Mouse (Mus musculus): ENCODE data around the gene Serpine1. TPM values are rescaled to one million over a fixed set of nuclear protein-coding genes. Genes with fewer than 3 reads are reported as not detected.
A peak's percentile ranks its signal among the peaks of the same experiment; 100 is the strongest.

Gene Serpine1
- polyA plus RNA-seq, 1 experiment from 2014 or later = 0.14 TPM

DNA sequence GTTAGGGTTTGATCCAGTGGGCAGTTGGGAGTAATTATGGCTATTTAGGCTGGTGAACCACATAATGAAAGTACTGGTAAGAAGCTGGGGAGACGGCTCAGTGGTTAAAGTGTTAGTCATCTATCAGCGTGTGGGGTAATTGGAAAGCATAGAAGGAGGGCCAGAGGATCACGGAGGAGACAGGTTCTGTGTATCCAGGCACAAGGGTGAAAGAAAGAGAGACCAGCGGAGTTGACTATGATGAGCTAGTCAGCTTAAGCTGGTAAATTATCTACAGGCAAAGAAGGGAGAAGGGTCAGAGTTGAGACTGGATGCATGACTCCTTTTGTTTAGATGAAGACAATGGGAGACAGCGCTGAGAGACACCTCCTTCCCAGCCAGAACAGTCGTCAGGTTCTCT is 20.9 kb downstream of the Serpine1 start:
- Histone ChIP-seq H3K4me3 (ENCODE audit: low read length) (no peak overlapping the region), H3K27me3 (replicated peaks; ENCODE audit: control insufficient read depth, insufficient read depth, low read length) (no peaks in the 10 kb centered on the region), H3K36me3 (ENCODE audit: control insufficient read depth, insufficient read depth, low read length) (no peaks in the 10 kb centered on the region), H3K9me3 (ENCODE audit: control insufficient read depth, low read length) (no peaks in the 10 kb centered on the region), H3K27ac (ENCODE audit: low read depth, low read length) (no peak overlapping the region), H3K4me1 (ENCODE audit: control insufficient read depth, insufficient read depth, low read depth, low read length) (peaks cover 4% of the 10 kb centered on the region), H3K4me2 (ENCODE audit: low read length) (no peak overlapping the region), H3K9ac (ENCODE audit: low read depth, low read length) (no peak overlapping the region)
- WGBS = 48% methylated on average over 6 of the region's 6 CpGs
- no peak for ATAC-seq

GRCm38 (mm10) chr5:137046991-137047390 is 25.1 kb downstream of the Serpine1 start:
- H3K27ac ChIP-seq (ENCODE audit: low read depth, low read length) = no peak overlapping the region; the same call in 1 of the 2 replicates
- H3K27me3 ChIP-seq (replicated peaks; ENCODE audit: control insufficient read depth, insufficient read depth, low read length) = no peaks in the 10 kb centered on the region

DNA sequence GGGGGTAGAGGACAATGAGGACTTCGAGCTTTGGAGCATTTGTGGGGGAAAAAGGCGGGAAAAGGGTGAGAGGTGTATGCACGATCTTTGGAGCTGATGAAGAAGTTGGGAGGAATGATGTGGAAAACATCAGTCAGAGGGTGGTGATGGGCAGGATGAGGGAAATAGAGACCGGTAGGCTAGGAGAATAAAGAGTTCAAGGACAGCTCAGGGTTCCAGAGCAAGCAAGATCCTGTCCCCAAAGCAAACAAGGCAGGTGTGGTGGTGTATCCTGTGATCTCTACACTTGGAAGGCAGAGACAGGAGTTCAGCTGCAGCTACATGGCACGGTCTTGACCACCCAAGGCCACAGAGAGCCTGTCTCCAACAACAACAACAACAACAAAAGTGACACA is 25.7 kb downstream of the Serpine1 start:
- Histone ChIP-seq H3K4me2 (ENCODE audit: low read length) (peak overlapping the region; percentile 92), H3K4me3 (ENCODE audit: low read length) (peak overlapping the region; percentile 83), H3K27ac (ENCODE audit: low read depth, low read length) (peak overlapping the region; percentile 74), H3K27me3 (replicated peaks; ENCODE audit: control insufficient read depth, insufficient read depth, low read length) (no peaks in the 10 kb centered on the region), H3K4me1 (ENCODE audit: control insufficient read depth, insufficient read depth, low read depth, low read length) (peaks cover 10% of the 10 kb centered on the region), H3K9ac (ENCODE audit: low read depth, low read length) (no peak overlapping the region; the same call in 1 of the 2 replicates), H3K9me3 (ENCODE audit: control insufficient read depth, low read length) (no peaks in the 10 kb centered on the region), H3K36me3 (ENCODE audit: control insufficient read depth, insufficient read depth, low read length) (peaks cover 8% of the 10 kb centered on the region)
- 12% methylated on average over 5 of the region's 5 CpGs for WGBS
- no peak; the same call in 1 of the 2 replicates for ATAC-seq

More at GRCm38 (mm10) chr5:137046991-137047390, 25.1 kb downstream of the Serpine1 start:
- Histone ChIP-seq H3K4me3 (ENCODE audit: low read length) (no peak overlapping the region), H3K4me1 (ENCODE audit: control insufficient read depth, insufficient read depth, low read depth, low read length) (peaks cover 10% of the 10 kb centered on the region), H3K9me3 (ENCODE audit: control insufficient read depth, low read length) (no peaks in the 10 kb centered on the region), H3K9ac (ENCODE audit: low read depth, low read length) (no peak overlapping the region), H3K4me2 (ENCODE audit: low read length) (no peak overlapping the region), H3K36me3 (ENCODE audit: control insufficient read depth, insufficient read depth, low read length) (0 out of 2 replicates have a peak, but pooled peaks cover 4% of the 10 kb centered on the region)
- no peak for ATAC-seq

DNA sequence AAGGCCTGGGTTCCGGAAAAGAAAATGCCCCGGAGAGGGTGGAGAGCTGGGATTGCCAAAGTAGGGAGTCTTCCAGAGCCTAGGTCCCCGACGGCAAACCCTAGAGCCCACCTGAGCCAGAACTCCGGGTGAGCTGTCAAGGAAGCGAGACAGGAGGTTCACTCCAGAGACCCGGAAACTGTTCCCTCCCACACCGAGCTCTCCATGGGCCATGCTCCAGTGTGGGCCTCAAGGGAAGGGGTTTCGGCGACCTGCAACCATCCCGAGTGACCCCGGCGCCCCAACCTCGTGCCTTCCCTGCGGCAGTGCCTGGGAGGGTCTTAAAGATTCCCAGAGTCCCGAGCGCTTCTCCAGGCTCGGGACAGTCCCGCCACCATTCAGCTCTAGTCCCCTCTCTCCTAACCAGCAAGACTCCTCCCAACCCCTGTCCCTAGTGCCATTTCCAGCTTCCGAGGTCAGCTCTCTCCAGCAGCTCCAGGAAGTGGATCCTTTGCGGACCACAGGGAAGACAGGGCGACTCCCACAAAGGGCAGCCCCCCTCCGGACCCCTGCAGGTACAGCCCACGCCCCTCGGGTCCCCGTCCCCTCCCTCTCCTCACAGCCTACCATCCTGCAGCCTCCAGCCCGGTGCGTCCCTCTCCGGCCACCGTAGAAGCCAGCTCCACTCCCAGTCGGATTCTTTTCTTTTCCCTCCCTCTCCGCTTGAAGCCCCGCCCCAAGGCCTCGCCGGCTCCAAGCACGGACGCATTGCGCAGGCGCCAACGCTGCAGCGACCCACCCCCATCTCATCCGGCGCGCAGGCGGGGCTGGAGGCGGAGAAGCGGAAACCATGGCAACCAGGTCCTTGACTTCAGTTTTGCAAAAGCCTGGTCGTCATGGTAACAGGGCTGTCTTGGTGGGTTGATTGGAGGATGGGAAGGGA is 26.4 kb downstream of the Serpine1 start, which contains the start of gene Ap1s1:
Ap1s1 (minus strand) TSS at position 734 of the 922 bp plus-strand sequence.
- ATAC-seq = peak; percentile 94
- H3K9me3 ChIP-seq (ENCODE audit: control insufficient read depth, low read length) = no peaks in the 10 kb centered on the region
- peak within 1 kb of the TSS; percentile 92 for H3K4me2 ChIP-seq (ENCODE audit: low read length)
- H3K4me1 ChIP-seq (ENCODE audit: control insufficient read depth, insufficient read depth, low read depth, low read length) = peaks cover 10% of the 10 kb centered on the region
- WGBS = 0% methylated on average over 46 of the region's 48 CpGs
- peaks cover 8% of the 10 kb centered on the region for H3K36me3 ChIP-seq (ENCODE audit: control insufficient read depth, insufficient read depth, low read length)
- peak within 1 kb of the TSS; percentile 83 for H3K4me3 ChIP-seq (ENCODE audit: low read length)
- peak within 1 kb of the TSS; percentile 94 for H3K9ac ChIP-seq (ENCODE audit: low read depth, low read length)
- H3K27ac ChIP-seq (ENCODE audit: low read depth, low read length) = peak within 1 kb of the TSS; percentile 75
- H3K27me3 ChIP-seq (replicated peaks; ENCODE audit: control insufficient read depth, insufficient read depth, low read length) = no peaks in the 10 kb centered on the region

DNA sequence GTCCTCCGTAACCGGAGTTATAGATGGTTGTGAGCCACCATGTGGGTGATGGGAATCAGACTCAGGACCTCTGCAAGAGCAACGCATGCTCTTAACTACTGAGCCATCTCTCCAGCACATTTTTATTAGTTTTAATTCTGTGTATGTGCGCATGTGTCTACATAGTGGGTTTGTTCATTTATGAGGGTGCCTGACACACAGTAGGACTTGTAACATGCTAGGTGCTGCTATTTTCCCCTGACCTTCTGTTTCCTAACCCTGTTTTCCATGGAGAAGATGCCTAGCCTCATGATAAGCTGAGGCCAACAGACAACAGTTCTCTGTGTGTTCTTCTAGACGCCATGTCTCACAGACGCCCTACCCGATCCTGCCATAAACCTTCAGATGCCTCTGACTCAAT is 28.1 kb downstream of the Serpine1 start:
- no peak for ATAC-seq
- no peak overlapping the region for H3K4me3 ChIP-seq (ENCODE audit: low read length)
- H3K36me3 ChIP-seq (ENCODE audit: control insufficient read depth, insufficient read depth, low read length) = peaks cover 9% of the 10 kb centered on the region
- 97% methylated on average over 7 of the region's 7 CpGs for WGBS
- H3K27ac ChIP-seq (ENCODE audit: low read depth, low read length) = no peak overlapping the region
- no peak overlapping the region for H3K9ac ChIP-seq (ENCODE audit: low read depth, low read length)
- peaks cover 10% of the 10 kb centered on the region for H3K4me1 ChIP-seq (ENCODE audit: control insufficient read depth, insufficient read depth, low read depth, low read length)
- H3K4me2 ChIP-seq (ENCODE audit: low read length) = no peak overlapping the region
- no peaks in the 10 kb centered on the region for H3K27me3 ChIP-seq (replicated peaks; ENCODE audit: control insufficient read depth, insufficient read depth, low read length)
- H3K9me3 ChIP-seq (ENCODE audit: control insufficient read depth, low read length) = no peaks in the 10 kb centered on the region

DNA sequence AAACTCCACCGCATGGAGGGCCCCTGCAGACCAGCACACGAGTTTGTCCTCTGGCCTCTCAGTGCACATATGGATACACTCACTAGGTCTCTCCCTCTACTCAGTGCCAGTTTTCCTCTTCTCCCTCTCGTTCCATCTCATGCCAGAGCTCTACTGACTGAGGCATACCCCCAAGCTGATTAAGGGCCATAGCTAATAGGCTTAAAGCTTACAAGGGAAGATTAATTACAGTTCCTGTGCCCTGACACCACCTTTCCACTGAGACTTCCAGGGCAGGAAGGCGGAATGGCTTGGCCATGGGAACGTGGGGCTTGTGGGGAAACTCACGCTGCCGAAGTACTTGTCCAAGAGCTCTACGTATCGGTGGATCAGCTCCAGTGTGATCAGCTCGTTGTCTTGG is 30.6 kb downstream of the Serpine1 start:
- WGBS = 83% methylated on average over 10 of the region's 10 CpGs
- peaks cover 21% of the 10 kb centered on the region for H3K36me3 ChIP-seq (ENCODE audit: control insufficient read depth, insufficient read depth, low read length)

GRCm38 (mm10) chr5:137039453-137039852 is 32.6 kb downstream of the Serpine1 start:
- no peak for ATAC-seq
- Histone ChIP-seq H3K4me1 (ENCODE audit: control insufficient read depth, insufficient read depth, low read depth, low read length) (no peaks in the 10 kb centered on the region), H3K27ac (ENCODE audit: low read depth, low read length) (no peak overlapping the region), H3K4me3 (ENCODE audit: low read length) (no peak overlapping the region), H3K9ac (ENCODE audit: low read depth, low read length) (no peak overlapping the region), H3K36me3 (ENCODE audit: control insufficient read depth, insufficient read depth, low read length) (peaks cover 21% of the 10 kb centered on the region), H3K4me2 (ENCODE audit: low read length) (no peak overlapping the region), H3K9me3 (ENCODE audit: control insufficient read depth, low read length) (no peaks in the 10 kb centered on the region), H3K27me3 (replicated peaks; ENCODE audit: control insufficient read depth, insufficient read depth, low read length) (no peaks in the 10 kb centered on the region)
- 93% methylated on average over 10 of the region's 10 CpGs for WGBS

More for the DNA sequence above, 30.6 kb downstream of the Serpine1 start:
- no peak for ATAC-seq
- Histone ChIP-seq H3K9ac (ENCODE audit: low read depth, low read length) (no peak overlapping the region), H3K27ac (ENCODE audit: low read depth, low read length) (no peak overlapping the region), H3K4me2 (ENCODE audit: low read length) (no peak overlapping the region), H3K4me1 (ENCODE audit: control insufficient read depth, insufficient read depth, low read depth, low read length) (peaks cover 8% of the 10 kb centered on the region), H3K9me3 (ENCODE audit: control insufficient read depth, low read length) (no peaks in the 10 kb centered on the region), H3K4me3 (ENCODE audit: low read length) (no peak overlapping the region), H3K27me3 (replicated peaks; ENCODE audit: control insufficient read depth, insufficient read depth, low read length) (no peaks in the 10 kb centered on the region)

DNA sequence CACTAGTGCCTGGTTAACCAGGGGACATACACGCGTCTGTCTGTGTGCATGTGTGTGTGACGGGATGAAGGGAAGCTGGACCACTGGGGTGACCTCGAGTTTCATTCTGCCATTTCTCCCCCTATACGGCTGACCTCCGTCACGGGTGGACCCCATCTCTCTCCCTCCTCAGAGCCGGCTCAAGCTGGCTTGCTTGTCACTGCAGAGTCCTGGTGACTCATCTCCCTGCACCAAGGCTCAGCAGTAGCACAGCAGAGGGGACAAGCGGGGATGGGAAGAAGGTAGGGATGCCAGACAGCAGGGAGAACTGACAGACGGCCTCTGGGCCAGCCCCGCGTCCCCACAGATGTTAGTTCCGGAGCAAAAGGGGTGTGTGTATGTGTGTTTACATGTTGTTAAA is 35.9 kb downstream of the Serpine1 start:
- H3K4me3 ChIP-seq (ENCODE audit: low read length) = no peak overlapping the region
- H3K36me3 ChIP-seq (ENCODE audit: control insufficient read depth, insufficient read depth, low read length) = peaks cover 12% of the 10 kb centered on the region; the same call in 1 of the 2 replicates
- no peak for ATAC-seq

GRCm38 (mm10) chr5:137032641-137033074 is 39.4 kb downstream of the Serpine1 start:
- peaks cover 15% of the 10 kb centered on the region for H3K27me3 ChIP-seq (replicated peaks; ENCODE audit: control insufficient read depth, insufficient read depth, low read length)

More for the DNA sequence above, 35.9 kb downstream of the Serpine1 start:
- no peak overlapping the region for H3K9ac ChIP-seq (ENCODE audit: low read depth, low read length)
- no peak overlapping the region for H3K27ac ChIP-seq (ENCODE audit: low read depth, low read length)
- H3K9me3 ChIP-seq (ENCODE audit: control insufficient read depth, low read length) = no peaks in the 10 kb centered on the region
- H3K27me3 ChIP-seq (replicated peaks; ENCODE audit: control insufficient read depth, insufficient read depth, low read length) = peaks cover under 1% of the 10 kb centered on the region; the same call in 1 of the 2 replicates
- WGBS = 88% methylated on average over 13 of the region's 13 CpGs
- peaks cover 11% of the 10 kb centered on the region for H3K4me1 ChIP-seq (ENCODE audit: control insufficient read depth, insufficient read depth, low read depth, low read length)
- H3K4me2 ChIP-seq (ENCODE audit: low read length) = no peak overlapping the region

More at GRCm38 (mm10) chr5:137032641-137033074, 39.4 kb downstream of the Serpine1 start:
- Histone ChIP-seq H3K4me2 (ENCODE audit: low read length) (peak overlapping the region; percentile 95), H3K4me1 (ENCODE audit: control insufficient read depth, insufficient read depth, low read depth, low read length) (peaks cover 20% of the 10 kb centered on the region), H3K9ac (ENCODE audit: low read depth, low read length) (peak overlapping the region; percentile 71), H3K27ac (ENCODE audit: low read depth, low read length) (peak overlapping the region; percentile 30; the same call in 1 of the 2 replicates), H3K36me3 (ENCODE audit: control insufficient read depth, insufficient read depth, low read length) (peaks cover 3% of the 10 kb centered on the region; the same call in 1 of the 2 replicates), H3K9me3 (ENCODE audit: control insufficient read depth, low read length) (no peaks in the 10 kb centered on the region), H3K4me3 (ENCODE audit: low read length) (peak overlapping the region; percentile 53)
- WGBS = under 1% methylated on average over 36 of the region's 49 CpGs
- ATAC-seq = peak; percentile 66
